Mouse (Mus musculus) urinary bladder, postnatal 36 days (tissue): ENCODE measurements around the gene Rapgef1.

ENCODE experiments used
- DNase-seq, 2 experiments: peaks; one replicate each; pipeline ENCODE4 v3.0.0; 2022; ENCODE audit warnings: low spot score in 2 of 2, mixed read lengths in 1 of 2

The Rapgef1 gene

DNA sequence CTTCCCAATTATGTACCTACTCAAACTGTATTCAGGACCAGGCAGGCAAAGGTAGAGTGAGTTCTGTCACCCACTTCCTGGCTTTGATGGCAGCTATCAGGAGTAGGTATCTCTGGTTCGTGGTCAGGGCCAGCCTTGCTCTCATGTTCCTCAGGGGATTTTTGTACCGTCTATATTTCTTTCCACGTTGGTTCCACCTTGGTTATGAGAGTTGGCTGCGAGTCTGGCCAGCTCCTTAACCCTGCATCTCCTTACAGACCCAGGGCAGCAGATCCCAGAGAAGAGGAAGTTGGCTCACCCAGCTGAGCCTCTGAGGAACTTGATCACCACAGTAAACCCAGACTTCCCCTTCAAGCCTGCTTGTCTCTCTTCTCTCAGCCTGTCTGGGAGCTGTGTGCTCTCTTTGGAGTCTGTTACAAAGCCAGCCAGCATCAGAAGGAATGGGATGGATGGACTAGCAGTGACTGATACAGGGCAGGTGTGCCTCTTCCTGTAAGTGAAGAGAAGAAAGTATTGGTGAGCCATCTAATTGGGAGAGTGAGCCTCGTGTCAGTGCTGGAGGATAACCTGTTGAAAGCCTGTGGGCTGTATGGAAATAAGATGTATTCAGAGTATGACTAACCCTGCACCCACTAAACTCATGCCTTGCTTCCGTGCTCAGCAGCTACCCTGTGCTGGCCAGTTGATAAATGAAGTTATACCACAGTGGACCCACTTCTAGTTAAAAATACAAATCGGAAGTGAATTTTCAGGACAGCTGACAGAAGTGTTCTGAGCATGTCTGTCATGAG is 53.4 kb downstream of the Rapgef1 start:
- DNase-seq = no peak

DNA sequence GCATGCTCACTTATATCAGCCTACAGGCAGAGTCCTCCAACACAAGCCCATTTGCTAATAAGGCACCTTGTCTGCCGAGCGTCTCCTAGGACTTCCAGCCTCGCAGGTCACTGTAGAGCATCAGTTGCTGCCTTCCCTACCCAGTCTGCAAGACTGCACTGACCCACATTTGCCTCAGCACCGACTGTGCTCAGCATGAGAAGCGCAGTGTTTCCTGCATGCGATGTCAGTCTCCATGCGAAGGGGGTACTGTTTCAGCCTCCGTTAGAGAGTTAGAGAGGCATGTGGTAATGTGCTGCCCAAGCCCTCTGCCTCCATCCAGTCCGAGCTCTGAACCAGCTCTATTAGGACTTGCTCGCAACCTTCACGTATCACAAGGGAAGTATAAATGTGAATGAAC is 54.6 kb downstream of the Rapgef1 start:
- no peak for DNase-seq

DNA sequence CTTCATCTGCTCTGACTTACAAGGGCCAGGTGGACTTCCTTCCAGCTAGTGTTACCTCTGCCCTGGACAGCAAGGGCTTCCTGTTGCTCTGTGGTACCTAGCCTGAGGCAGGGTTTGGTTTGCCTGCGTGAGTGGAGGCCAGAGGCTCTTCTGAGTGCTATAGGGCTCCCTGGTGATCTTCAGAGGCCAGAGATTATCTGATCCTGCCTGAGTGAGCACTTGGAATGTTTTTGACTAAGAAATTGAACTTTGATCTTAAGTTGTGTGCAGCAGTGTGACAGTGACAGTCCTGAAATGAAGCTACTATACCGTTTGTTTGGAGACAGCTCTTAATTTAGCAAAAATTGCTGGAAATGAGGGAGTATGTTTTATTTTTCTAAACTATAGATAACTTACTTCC is 55.0 kb downstream of the Rapgef1 start:
- DNase-seq = no peak

DNA sequence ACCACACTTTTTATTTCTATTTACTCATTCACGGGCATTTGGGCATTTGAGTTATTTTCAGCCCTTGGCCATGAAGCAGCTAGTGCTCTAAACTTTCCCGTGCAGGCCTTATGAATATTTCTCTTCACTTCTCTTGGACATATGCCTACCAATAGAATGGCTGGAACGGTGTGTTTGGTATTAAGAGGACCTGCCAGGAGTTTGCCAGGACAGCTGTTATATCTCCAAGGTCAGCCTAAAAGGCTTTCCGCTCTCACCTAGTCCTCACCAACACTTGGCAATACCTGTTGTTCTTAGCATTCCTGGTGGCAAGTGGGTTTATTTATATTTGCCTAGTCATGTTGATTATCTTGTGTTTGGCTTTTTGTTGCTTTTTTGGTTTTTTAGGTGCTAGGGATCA is 56.3 kb downstream of the Rapgef1 start:
- no peak for DNase-seq

DNA sequence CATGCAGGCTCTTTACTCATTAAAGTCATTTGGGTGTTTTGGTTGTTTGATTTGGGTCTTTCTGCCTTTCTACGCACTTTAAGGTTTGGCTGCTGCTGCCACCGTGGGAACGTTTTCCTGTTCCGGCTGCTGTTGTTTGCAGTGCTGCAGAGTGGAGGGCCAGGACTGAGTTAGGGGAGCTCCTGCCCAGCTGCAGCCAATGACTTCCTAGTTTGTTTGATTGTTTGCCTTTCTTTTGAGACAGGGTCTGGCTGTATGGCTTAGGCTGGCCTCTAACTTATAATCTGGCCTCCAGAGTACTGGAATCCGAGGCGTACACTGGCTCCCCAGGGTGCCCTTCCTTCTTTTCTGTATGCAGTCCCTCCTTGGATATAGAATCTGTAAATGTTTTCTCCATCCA is 57.0 kb downstream of the Rapgef1 start:
- no peak for DNase-seq

DNA sequence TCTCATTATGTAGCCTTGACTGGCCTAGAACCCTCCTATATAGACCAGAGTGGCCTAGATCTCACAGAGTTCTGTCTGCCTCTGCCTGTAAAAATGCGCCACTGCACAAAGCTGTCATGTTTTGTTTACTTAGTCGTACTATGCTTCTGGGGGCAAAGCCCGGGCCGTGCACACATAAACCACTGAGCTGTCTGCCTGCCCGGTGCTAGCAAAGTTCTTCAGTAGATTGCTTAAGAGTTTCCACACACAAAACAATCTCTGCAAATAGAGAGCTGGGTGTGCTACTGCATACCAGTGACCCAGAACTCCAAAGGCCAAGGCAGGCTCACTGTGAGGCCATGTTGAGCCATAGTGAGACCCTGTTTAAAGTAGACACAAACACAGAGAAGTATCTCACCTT is 58.3 kb downstream of the Rapgef1 start:
- DNase-seq = peak in 1 of 2 experiments; percentile 28

DNA sequence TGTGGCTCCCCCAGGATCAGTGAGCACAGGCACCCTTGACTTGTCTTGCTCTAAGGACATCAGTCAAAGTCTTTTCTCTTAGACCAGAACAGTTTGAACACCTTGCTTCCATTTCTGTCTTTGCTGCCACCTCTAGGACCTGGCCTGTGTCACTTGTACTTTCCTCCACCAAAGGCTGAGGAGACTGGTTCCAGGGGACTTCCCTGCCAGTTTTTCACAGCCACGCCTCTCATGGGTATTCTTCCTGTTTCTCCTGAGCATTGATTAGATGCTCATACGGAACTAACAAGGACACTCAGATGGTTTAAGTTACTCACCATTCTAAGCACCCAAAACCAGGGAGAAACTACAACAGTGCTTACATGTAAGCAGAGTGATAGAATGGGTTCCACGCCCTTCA is 59.0 kb downstream of the Rapgef1 start:
- no peak for DNase-seq

DNA sequence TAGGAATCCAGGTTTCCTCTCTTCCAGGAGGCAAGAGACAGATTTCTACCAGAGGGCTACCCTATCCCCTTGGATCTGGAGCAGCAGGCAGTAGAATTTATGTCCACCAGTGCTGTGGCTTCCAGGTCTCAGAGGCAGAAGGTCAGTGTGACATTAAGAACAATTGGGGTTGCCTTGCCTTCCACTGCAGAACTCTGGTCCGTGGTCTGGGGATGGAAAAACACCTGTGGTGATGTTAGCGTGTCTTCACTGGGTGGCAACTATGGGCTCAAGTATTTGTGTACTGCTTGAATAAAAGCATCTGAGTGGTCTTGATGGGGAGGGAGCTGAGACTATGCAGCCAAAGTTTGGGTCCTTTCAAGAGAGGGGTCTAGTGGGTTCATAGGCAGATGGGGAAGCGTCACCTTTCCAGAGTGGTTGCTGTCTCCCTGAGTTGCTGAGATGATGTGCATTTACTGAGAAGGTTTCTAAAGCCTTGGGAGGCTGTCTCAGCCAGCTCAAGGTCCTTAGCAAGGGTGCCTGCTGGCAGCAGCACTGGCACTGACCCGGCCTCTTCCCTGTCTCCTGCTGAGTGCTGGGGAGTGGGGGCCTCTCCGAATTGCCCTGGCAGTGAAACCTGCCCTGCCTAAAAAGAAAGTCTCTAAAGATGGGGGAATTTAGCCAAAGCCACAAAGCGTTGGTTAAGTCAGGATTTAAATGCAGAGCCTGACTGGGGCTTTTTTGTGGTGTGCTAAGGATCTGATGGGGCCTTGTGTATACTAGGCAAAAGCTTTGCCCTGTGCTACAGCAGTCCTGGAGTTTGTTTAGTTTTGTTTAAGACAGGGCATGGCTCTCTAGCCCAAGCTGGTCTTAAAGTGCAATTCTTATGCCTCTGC is 60.4 kb downstream of the Rapgef1 start:
- no peak for DNase-seq

DNA sequence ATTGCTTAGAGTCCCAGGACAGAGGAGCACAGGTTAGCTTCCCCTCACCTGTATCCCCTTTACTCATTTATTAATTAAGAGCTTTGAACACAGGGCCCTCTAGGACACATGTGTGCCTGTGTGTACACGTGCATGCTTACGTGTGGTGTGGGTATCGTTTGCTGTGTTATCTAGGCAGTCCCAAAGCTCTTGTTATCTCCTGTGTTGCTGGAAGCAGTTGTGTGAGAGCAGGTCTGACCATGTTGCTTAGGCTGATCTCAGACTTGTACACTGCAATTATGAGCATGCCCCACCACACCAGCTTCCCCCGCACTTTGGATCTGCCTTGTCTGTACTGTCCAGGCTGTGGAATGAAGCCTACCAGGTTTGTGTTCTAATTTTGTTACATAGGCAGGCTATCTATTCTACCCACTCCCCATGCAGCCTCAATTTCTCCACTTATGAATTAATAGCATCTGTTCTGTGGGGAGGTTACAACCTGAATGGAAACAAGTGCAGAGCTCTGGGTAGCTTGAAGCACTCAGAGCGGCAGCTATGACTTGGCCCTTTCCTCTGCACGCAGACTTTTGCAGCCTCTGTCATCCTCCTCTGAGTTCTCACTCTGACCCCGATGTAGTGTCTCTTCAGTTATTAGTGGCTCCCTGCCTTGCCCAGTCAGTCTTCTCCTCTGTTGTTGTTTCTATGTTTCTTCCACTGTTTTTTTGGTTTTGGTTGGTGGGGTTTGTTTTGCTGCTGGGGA is 63.9 kb downstream of the Rapgef1 start:
- no peak for DNase-seq

DNA sequence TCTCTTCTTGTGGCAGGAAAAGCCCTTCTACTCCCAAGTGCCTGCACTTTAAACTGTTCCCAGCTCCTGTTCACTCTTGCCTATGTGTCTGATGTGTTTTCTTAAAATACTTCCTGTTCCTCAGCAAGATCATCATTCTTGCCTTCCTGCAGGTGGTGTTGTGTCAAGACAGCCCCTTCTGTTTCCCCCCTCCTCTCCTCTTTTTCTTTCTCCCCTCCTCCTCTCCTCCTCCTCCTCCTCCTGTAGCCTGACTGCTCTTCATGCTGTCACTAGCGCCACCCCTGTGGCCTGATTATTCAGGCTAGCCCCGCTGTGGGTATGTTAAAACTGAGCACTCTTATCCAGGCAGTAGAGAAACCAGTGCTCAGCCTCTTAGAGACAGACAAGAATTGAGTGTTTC is 65.0 kb downstream of the Rapgef1 start:
- no peak for DNase-seq

DNA sequence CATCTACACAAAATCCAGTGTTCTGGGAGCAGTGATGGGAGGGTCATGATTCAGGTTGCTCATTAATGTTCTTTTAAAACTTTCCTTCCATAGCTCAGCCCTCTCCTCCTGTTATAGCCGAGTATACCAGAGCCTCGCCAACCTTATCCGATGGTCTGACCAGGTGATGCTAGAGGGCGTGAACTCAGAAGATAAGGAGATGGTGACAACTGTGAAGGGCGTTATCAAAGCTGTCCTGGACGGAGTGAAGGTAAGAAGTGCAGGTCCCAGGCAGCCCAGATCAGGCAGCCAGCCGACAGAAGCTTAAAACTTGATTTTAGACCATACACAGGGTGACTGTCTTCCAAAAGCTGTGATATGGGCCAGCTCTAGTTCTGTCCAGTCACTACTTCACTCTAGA is 69.5 kb downstream of the Rapgef1 start:
- no peak for DNase-seq

DNA sequence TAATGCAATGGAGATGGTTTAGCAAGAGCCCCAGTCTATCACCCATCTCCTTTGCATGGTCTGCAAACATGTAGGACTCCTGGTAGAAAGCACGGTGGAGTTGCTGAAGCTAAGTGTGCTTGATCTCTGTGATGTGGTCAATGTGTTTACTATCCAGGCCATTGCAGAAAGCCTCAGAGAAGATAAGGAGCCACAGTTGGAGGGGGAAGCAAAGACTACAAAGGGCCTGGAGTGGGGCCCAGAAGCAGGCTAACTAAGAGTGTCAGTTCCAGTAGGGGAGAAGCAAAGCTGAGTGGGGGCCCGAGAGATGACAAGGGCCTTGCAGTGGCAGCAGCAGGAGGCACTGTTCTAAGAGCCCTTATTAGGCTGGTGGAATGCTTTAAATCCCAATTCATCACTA is 70.0 kb downstream of the Rapgef1 start:
- no peak for DNase-seq

DNA sequence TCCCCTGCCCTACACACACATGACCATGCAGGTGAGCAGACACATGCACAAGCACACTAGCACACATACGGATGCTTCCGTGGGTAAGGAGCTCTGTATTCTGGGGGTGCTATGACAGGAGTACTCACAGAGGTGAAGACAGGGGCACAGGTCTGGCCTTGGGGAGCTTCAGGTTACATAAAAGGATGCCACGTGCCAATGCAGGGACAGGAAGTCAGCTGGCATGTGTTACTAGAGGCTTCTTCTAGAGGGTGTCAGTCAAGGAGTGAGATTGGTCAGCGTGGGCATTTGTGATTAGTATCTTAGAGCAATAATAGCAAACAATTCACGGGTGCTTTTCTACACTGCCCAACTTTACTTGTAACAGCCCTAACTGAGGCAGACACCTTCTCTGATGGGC is 71.5 kb downstream of the Rapgef1 start:
- DNase-seq = no peak

DNA sequence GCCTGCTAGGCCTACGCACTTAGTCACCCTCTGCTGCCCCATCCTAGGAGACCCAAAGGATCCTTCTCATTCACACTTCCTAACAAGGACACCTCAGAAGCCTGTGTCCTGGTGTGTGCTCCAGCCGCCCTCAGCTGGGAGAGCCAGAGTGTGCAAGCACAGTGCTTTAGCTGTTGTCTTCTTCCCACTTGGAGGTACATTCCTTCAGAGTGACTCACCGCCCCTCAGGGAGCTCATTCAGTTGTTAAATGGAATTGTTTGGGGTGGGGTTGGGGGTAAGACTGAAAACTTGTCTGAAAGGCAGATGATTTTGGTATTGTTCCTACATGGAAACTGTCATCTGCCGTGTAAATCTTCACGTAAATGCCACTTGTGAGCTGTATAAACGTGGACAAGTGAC is 72.0 kb downstream of the Rapgef1 start:
- DNase-seq = no peak

DNA sequence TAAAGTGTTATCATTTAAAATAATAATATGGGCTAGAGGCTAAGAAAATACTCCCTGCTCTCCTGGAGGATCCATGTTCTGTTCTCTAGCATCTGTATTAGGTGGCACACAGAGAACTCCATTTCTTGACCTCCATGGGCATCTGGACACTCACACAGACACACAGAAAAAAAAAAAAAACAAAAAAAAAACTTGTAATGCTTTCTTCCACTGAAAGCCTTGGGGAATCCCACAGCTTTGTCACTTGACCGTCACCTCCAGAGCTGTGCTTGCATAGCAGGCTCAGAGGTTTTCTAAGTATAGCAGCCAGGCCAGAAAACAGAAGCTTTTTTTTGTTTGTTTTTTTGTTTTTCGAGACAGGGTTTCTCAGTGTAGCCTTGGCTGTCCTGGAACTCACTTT is 72.7 kb downstream of the Rapgef1 start:
- DNase-seq = no peak

DNA sequence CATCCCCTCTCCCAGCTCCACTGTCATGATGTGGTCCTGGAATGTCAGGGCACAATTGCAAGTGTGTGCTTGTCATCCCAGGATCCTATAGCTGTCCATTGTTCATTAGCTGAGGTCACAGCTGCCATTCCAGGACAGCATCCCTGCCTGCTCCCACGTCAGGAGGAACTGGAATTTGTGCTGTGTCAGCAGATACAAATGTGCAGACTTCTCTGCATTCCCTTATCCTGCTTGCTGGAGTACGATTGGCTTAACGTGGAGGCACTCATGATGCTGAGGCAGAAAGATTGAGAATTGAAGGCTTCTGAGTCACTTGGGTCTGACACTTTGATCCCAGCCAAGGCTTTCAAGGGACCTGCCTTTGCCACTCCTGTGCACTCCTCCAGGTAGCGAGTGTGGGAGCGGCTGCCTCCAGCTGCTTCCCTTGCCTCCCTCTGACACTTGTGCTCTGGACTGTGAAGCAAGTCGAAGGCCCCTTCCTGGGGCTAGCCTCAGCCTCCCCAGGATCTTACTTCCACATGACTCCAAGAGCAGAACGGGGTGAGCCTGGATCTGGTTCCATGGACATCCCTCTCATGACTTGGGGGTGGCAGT is 76.8 kb downstream of the Rapgef1 start:
- no peak for DNase-seq

DNA sequence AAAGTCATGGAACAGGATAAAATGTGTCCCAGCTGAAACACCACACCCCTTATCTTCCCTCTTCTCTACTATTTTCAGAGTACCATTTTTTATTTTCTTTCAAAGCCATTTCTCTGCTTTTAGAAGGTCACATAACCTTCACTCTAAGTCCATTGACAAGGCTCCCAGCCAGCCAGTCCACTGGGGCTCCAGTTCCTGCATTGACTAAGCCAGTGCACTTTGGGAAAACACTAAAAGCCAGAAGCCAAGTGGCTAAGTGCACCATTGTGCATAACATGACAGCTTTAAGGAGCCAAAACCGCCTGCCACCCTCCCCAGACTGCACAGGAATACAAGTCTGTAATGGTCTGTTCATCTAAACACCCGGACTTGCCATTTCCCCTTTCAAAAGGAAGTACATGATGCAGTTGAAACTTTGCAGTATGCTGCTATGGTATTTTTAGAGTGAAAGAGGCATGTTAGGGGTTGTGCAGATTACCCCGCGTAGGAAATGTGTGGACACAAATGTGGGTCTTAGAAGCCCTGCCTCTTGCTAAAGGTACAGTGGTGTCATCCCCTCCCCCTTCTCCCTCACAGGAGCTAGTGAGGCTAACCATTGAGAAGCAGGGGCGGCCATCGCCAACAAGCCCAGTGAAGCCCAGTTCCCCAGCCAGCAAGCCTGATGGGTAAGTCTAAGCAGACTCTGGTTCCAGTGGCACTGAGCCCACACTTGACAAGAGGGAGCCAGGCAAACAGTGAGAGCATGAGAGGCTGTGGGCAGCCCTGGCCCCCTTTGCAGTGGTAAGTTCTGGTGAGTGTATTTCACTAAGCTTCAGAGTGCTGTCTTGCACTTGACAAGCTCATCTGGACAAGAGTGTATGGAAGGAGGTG is 79.1 kb downstream of the Rapgef1 start:
- no peak for DNase-seq

DNA sequence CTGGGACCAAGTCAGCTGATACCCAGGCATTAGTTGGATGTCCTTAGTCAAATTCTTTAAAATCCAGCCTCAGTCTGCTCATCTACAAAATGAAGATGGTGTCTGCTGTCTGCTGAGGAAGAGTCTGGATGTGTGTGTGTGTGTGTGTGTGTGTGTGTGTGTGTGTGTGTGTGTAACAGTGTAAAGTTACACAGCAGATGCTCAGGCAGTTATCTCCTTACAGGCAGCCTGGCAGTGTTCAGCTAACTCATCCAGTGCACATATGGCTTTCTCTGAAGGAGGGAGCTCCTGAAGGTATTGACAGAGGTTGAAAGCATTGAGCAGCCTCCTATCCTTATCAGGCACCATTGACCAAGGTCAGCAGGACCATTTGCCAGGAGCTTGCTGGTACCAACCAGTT is 81.4 kb downstream of the Rapgef1 start:
- DNase-seq = no peak

DNA sequence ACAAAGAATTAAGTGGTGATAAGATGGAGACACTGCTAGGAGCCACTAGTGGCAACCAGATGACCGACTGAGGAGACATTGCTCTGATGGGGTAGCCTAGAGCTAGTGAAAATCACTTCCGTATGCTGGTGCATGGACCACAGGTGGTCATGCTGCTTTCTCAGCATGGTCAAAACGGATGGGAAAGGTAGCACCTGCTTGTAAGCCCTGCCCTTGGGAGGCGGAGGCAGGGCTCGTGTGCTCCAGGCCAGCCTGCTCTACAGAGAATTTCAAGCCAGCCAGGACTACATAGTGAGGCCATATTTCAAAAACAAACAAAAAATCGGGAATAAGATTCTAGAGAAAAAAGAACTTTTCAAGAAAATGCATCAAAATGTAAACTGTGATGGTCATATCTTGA is 81.9 kb downstream of the Rapgef1 start:
- DNase-seq = no peak

DNA sequence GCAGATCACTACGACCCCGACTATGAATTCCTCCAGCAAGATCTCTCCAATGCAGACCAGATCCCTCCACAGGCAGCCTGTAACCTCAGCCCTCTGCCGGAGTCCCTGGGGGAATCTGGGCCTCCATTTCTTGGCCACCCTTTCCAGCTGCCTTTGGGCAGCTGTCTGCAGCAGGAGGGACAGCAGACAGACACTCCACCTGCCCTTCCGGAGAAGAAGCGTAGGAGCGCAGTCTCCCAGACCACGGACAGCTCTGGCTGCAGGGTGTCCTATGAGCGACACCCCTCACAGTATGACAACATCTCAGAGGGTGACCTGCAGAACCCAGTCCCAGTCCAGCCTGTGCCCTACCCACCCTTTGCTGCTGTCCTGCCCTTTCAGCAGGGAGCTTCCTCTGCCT is 82.7 kb downstream of the Rapgef1 start:
- DNase-seq = no peak
